Mouse (Mus musculus) lung, postnatal 14 days (tissue): ENCODE results near the gene Rita1.
A peak's percentile ranks its signal among the peaks of the same experiment; 100 is the strongest.

Source experiments
- DNase-seq: peaks from one replicate; pipeline ENCODE4 v3.0.0; 2021

Rita1 gene

GRCm38 (mm10) chr5:120612442-120612821, at the start of gene Rita1, which contains the start of gene Ddx54:
TSS of gene Rita1 (minus strand) at chr5:120612589.
TSS of gene Ddx54 (plus strand) at chr5:120612739.
- DNase-seq: peak; percentile 98

GRCm38 (mm10) chr5:120660816-120661215, 48.4 kb upstream of the Rita1 start:
- no peak for DNase-seq

GRCm38 (mm10) chr5:120656281-120656751, 43.9 kb upstream of the Rita1 start:
- DNase-seq: peak; percentile 18

- no peak for DNase-seq
Measured at GRCm38 (mm10) chr5:120653873-120654272, 41.5 kb upstream of the Rita1 start.

- no peak for DNase-seq
Measured at GRCm38 (mm10) chr5:120652915-120653701, 40.7 kb upstream of the Rita1 start.

GRCm38 (mm10) chr5:120651230-120651629, 38.8 kb upstream of the Rita1 start:
- DNase-seq: no peak

GRCm38 (mm10) chr5:120649938-120650337, 37.5 kb upstream of the Rita1 start:
- no peak for DNase-seq

GRCm38 (mm10) chr5:120649374-120649933, 37.1 kb upstream of the Rita1 start:
- DNase-seq: no peak

- DNase-seq: peak; percentile 40
Measured at GRCm38 (mm10) chr5:120648569-120649373, 36.4 kb upstream of the Rita1 start, which contains the start of gene Rasal1. TSS of gene Rasal1 (plus strand) at chr5:120648812.

GRCm38 (mm10) chr5:120647814-120648491, 35.6 kb upstream of the Rita1 start:
- DNase-seq: no peak

GRCm38 (mm10) chr5:120647361-120647760, 35.0 kb upstream of the Rita1 start:
- no peak for DNase-seq

GRCm38 (mm10) chr5:120645851-120646250, 33.5 kb upstream of the Rita1 start:
- DNase-seq: peak; percentile 24

GRCm38 (mm10) chr5:120644227-120644626, 31.8 kb upstream of the Rita1 start:
- DNase-seq: no peak

GRCm38 (mm10) chr5:120643365-120644085, 31.1 kb upstream of the Rita1 start:
- DNase-seq: no peak

GRCm38 (mm10) chr5:120640094-120640493, 27.7 kb upstream of the Rita1 start:
- no peak for DNase-seq

- DNase-seq: no peak
Measured at GRCm38 (mm10) chr5:120635633-120636032, 23.2 kb upstream of the Rita1 start.

- DNase-seq: no peak
Measured at GRCm38 (mm10) chr5:120634860-120635259, 22.5 kb upstream of the Rita1 start.

GRCm38 (mm10) chr5:120634131-120634530, 21.7 kb upstream of the Rita1 start, which contains the start of gene Cfap73:
TSS of gene Cfap73 (minus strand) at chr5:120634235.
- no peak for DNase-seq

GRCm38 (mm10) chr5:120631892-120632291, 19.5 kb upstream of the Rita1 start:
- no peak for DNase-seq

GRCm38 (mm10) chr5:120631128-120631527, 18.7 kb upstream of the Rita1 start:
- no peak for DNase-seq

GRCm38 (mm10) chr5:120628624-120629023, 16.2 kb upstream of the Rita1 start:
- DNase-seq: no peak
